In the genomic region with DNA sequence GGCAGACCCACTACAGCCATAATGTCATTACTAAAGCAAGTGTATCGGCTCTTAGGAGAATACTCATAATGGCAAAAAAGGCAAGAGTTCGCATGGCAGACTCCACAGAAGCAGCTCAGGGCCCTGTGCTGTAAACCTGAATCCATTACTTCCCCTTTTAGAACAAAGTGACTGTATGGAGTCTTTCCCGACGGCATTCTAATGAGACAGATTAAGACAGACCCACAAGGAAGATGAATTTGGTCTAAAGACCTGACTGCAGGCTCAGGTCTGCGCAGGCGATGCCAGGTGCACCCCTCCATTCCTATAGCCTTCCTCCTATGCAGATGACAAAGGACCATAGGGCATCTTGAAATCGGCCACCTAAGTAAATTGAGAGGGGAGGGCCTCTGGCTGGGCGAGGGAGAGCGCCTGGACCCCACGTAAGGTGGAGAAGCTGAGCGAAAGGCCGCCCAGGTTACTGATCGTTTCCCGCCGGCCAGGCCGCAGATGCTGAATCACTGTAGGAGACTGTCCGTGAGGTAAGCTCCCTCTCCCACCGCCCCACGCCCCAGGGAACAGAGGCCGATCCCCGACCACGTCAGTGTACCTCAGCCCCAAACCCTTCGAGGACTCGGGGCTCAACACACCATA, we compare ENCODE assay signal across 8 mouse cellular contexts. TPM values are rescaled to one million over a fixed set of nuclear protein-coding genes. Genes with fewer than 3 reads are reported as not detected.
DNase-seq lines count a peak whose midpoint lies in the region; ATAC-seq and TF ChIP-seq lines count a peak whose summit lies in the region.

No protein-coding gene starts in this region.

- TF ChIP-seq CTCF in heart, postnatal 0 days (IDR thresholded peaks at IDR 0.05; ENCODE audit: low read depth), result no peak
- no peak for TF ChIP-seq CTCF in MEL (IDR thresholded peaks at IDR 0.05 in 2 of 3, conservative IDR thresholded peaks at IDR 0.05 in 1 of 3; ENCODE audit: control insufficient read depth in 1 of 3, insufficient read depth in 1 of 3, low read depth in 2 of 3, low read length in 3 of 3, poor library complexity in 1 of 3, severe bottlenecking in 1 of 3)

- WGBS in heart, postnatal 0 days, result 1% methylated on average over 24 of the region's 24 CpGs

- peaks cover 6% of the 10 kb centered on the region; the same call in 1 of the 2 replicates for H3K4me1 ChIP-seq in heart, postnatal 0 days (ENCODE audit: control insufficient read depth, insufficient read depth)
- H3K4me1 ChIP-seq in MEL (ENCODE audit: control insufficient read depth in 1 of 2, insufficient read depth in 2 of 2, low read length in 2 of 2), result peaks cover 0 to 10% of the 10 kb centered on the region in 2 experiments; a peak in 3 of 4 replicates

- peak overlapping the region; percentile 61 for H3K27ac ChIP-seq in heart, postnatal 0 days (ENCODE audit: low read depth)
- peak overlapping the region; percentile 72 for H3K27ac ChIP-seq in MEL (ENCODE audit: control insufficient read depth, low read depth, low read length)

- ATAC-seq in heart, postnatal 0 days (ENCODE audit: insufficient read depth, low read depth), result no peak; the same call in none of the 2 replicates
- peak; percentile 60 to 66 for ATAC-seq in hematopoietic stem cell, adult 5-6 weeks (replicated peaks in 1 of 2; ENCODE audit: insufficient read depth in 1 of 2, low FRiP score in 2 of 2, low TSS enrichment in 1 of 2, low read depth in 1 of 2, poor library complexity in 2 of 2, severe bottlenecking in 2 of 2)
- ATAC-seq in megakaryocyte progenitor cell, adult 5-6 weeks (replicated peaks; ENCODE audit: poor library complexity), result peak; percentile 62

- intact Hi-C loops in heart, postnatal 14 days (cut with DNase I), result loop anchor here (5.0 to 10.0 kb wide), 3 partner anchors 142 to 539 kb away; a partner anchor contains a TSS

- no peak for TF ChIP-seq POLR2A in MEL (IDR thresholded peaks at IDR 0.05; ENCODE audit: control insufficient read depth in 1 of 2, insufficient read depth in 1 of 2, low read depth in 1 of 2, low read length in 2 of 2, poor library complexity in 1 of 2)

- H3K79me2 ChIP-seq in MEL (ENCODE audit: control insufficient read depth, insufficient read depth, low read length, poor library complexity), result peaks cover 15% of the 10 kb centered on the region

- peak overlapping the region; percentile 87 for H3K4me3 ChIP-seq in heart, postnatal 0 days (ENCODE audit: low read depth, low read length)
- peak overlapping the region; percentile 64 to 85 for H3K4me3 ChIP-seq in MEL (ENCODE audit: control insufficient read depth in 1 of 2, insufficient read depth in 1 of 2, low read depth in 2 of 2, low read length in 2 of 2)

- TF ChIP-seq EP300 in heart, postnatal 0 days (IDR thresholded peaks at IDR 0.05; ENCODE audit: low read depth), result no peak
- TF ChIP-seq EP300 in MEL (IDR thresholded peaks at IDR 0.05; ENCODE audit: low read depth in 1 of 2, low read length in 2 of 2), result no peak

- H3K9ac ChIP-seq in heart, postnatal 0 days (replicated peaks; ENCODE audit: low read depth, low read length), result peak overlapping the region; percentile 86
- peak overlapping the region; percentile 86 for H3K9ac ChIP-seq in MEL (ENCODE audit: control insufficient read depth, low read depth, low read length, poor library complexity, severe bottlenecking)

- no peak for TF ChIP-seq RAD21 in MEL (IDR thresholded peaks at IDR 0.05; ENCODE audit: low read depth, low read length)

- H3K9me3 ChIP-seq in heart, postnatal 0 days (replicated peaks; ENCODE audit: control insufficient read depth, low read length), result no peaks in the 10 kb centered on the region
- no peaks in the 10 kb centered on the region for H3K9me3 ChIP-seq in MEL (replicated peaks; ENCODE audit: insufficient read depth, low read length)

- DNase-seq in heart, postnatal 0 days (ENCODE audit: low spot score), result no peak
- DNase-seq in heart, postnatal 14 days, result no peak
- peak; percentile 78 for DNase-seq in MEL (ENCODE audit: low read depth, low spot score)
- DNase-seq in frontal cortex, postnatal 25 days (ENCODE audit: low spot score in 2 of 2), result no peak
- no peak for DNase-seq in adrenal gland, postnatal 25 days
- no peak for DNase-seq in embryo, embryonic 10 days (ENCODE audit: low spot score)

- H3K27me3 ChIP-seq in heart, postnatal 0 days (ENCODE audit: control insufficient read depth, insufficient read depth, low read length), result no peaks in the 10 kb centered on the region
- no peaks in the 10 kb centered on the region for H3K27me3 ChIP-seq in MEL (ENCODE audit: control insufficient read depth in 1 of 2, insufficient read depth in 2 of 2, low read length in 2 of 2)

- peaks cover 30% of the 10 kb centered on the region for H3K36me3 ChIP-seq in heart, postnatal 0 days (replicated peaks; ENCODE audit: control insufficient read depth, insufficient read depth, low read length)
- H3K36me3 ChIP-seq in MEL (ENCODE audit: control insufficient read depth in 1 of 2, insufficient read depth in 2 of 2, low read length in 2 of 2), result peaks cover 19 to 20% of the 10 kb centered on the region in 2 experiments

- H3K4me2 ChIP-seq in heart, postnatal 0 days (ENCODE audit: low read depth, low read length), result peak overlapping the region; percentile 85

TF ChIP-seq in MEL, 35 proteins besides CTCF, POLR2A, EP300 and RAD21:
- TF ChIP-seq TBP (IDR thresholded peaks at IDR 0.05; ENCODE audit: low read depth, low read length) (no peak), MAX (IDR thresholded peaks at IDR 0.05; ENCODE audit: low read length) (0 out of 2 replicates have a peak, but pooled peaks have one; percentile 39), CHD1 (IDR thresholded peaks at IDR 0.05; ENCODE audit: low read depth, low read length) (peak; percentile 86; the same call in 1 of the 2 replicates), MYC (IDR thresholded peaks at IDR 0.05; ENCODE audit: low read depth, low read length) (peak; percentile 33; the same call in 1 of the 2 replicates)

RNA-seq across cellular contexts. Expression of a gene that starts 0.4 kb away (rescaled TPM):
- 157 and 196 TPM in 2 replicates for total RNA-seq in heart, postnatal 0 days (2014; rRNA removed; ENCODE audit: low replicate concordance)
- 304 and 320 TPM in 2 replicates for polyA plus RNA-seq in heart, postnatal 0 days (2015; fragmentation: Nextera tagmentation; extraction: Ambion mirVana)
- total RNA-seq in heart, postnatal 14 days (2021), result 100 to 1,000 TPM; 127 to 136 TPM
- 324 and 400 TPM in 2 replicates for total RNA-seq in MEL (2012; rRNA removed)
- 100 to 1,000 TPM in 1 of 2 experiments, not detected in 1; 282 TPM for polyA plus RNA-seq in MEL (2012; ENCODE audit: insufficient read depth in 1 of 2, insufficient read length in 2 of 2, low read depth in 1 of 2, low replicate concordance in 2 of 2, missing spikeins in 1 of 2)
- total RNA-seq in hematopoietic stem cell, adult 5-6 weeks (2017), result 243 and 311 TPM in 2 replicates
- 391 and 406 TPM in 2 replicates for total RNA-seq in megakaryocyte progenitor cell, adult 5-6 weeks (2015)
- 317 and 333 TPM in 2 replicates for total RNA-seq in megakaryocyte progenitor cell, adult 5-6 weeks (2017)
- total RNA-seq in adrenal gland, postnatal 25 days (2021), result 166 and 174 TPM in 2 replicates

RNA-seq across cellular contexts. Expression of a gene that starts 21.0 kb away (rescaled TPM):
- total RNA-seq in heart, postnatal 0 days (2014; rRNA removed; ENCODE audit: low replicate concordance), result 47.9 and 54.1 TPM in 2 replicates
- 52.9 and 53.0 TPM in 2 replicates for polyA plus RNA-seq in heart, postnatal 0 days (2015; fragmentation: Nextera tagmentation; extraction: Ambion mirVana)
- 10 to 100 TPM; 53.4 to 53.6 TPM for total RNA-seq in heart, postnatal 14 days (2021)
- total RNA-seq in MEL (2012; rRNA removed), result 50.1 and 56.2 TPM in 2 replicates
- 100 to 1,000 TPM in 1 of 2 experiments, 10 to 100 TPM in 1; 61.3 to 405 TPM for polyA plus RNA-seq in MEL (2012; ENCODE audit: insufficient read depth in 1 of 2, insufficient read length in 2 of 2, low read depth in 1 of 2, low replicate concordance in 2 of 2, missing spikeins in 1 of 2)
- 82.0 and 87.5 TPM in 2 replicates for total RNA-seq in hematopoietic stem cell, adult 5-6 weeks (2017)
- total RNA-seq in megakaryocyte progenitor cell, adult 5-6 weeks (2015), result 159 and 184 TPM in 2 replicates
- total RNA-seq in megakaryocyte progenitor cell, adult 5-6 weeks (2017), result 81.4 and 82.4 TPM in 2 replicates
- 115 and 133 TPM in 2 replicates for total RNA-seq in adrenal gland, postnatal 25 days (2021)
